Mouse (Mus musculus) cortical plate, adult 2 months (tissue): ENCODE results near the gene Gprc5b. TPM values are rescaled to one million over a fixed set of nuclear protein-coding genes. Genes with fewer than 3 reads are reported as not detected.

Source experiments
- H3K27ac ChIP-seq: fragments of 200-500 bp; 2 replicates; pipeline ENCODE4 v1.5.1; 2012; ENCODE audit warnings: low read length, control low read depth, inconsistent platforms; ENCODE audit not compliant: insufficient read depth
- H3K4me1 ChIP-seq: fragments of 200-500 bp; 2 replicates; pipeline ENCODE4 v1.6.1; 2011; ENCODE audit warnings: low read length; ENCODE audit not compliant: control insufficient read depth, insufficient read depth
- H3K4me3 ChIP-seq: fragments of 200-500 bp; 2 replicates; pipeline ENCODE4 v1.5.1; 2011; ENCODE audit warnings: mild to moderate bottlenecking, low read length, control low read depth; ENCODE audit not compliant: insufficient read depth
- CTCF ChIP-seq: fragments of 200-500 bp; IDR thresholded peaks from 2 replicates; pipeline ENCODE4 v1.5.1; 2011; ENCODE audit warnings: mild to moderate bottlenecking, control low read depth, low read length; ENCODE audit not compliant: insufficient read depth; ENCODE audit errors: extremely low read depth
- POLR2A ChIP-seq: fragments of 200-500 bp; IDR thresholded peaks from 2 replicates; pipeline ENCODE4 v1.6.1; 2011; ENCODE audit warnings: mild to moderate bottlenecking, low read length, control low read depth; ENCODE audit not compliant: insufficient read depth; ENCODE audit errors: extremely low read depth
- polyA plus RNA-seq: library from polyadenylated mRNA; depleted of rRNA; stranded (reverse); fragments of >200 nt; gene quantifications from 2 replicates; pipeline ENCODE4 v1.2.3, GENCODE M21; 2012

Gene Gprc5b
- polyA plus RNA-seq, 1 experiment, result 141 TPM

DNA sequence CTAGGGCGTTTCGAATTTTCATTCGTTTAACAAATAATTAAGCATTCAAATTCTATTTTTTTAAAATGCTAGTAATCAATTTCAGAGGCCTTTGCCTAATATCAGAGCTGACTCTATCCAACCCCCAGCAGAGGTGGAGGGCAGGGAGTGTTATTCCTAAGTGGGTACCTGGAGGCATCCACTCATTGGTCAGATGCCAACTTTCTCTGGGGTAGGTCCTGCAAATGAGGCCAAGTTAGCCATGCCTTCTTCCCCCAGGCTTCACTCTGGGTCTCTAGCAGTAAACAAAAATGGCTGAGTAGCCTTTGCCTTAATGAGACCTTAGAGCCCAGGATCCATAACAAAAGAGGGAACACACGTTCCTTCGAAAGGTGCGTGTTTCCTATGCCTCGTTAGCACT is 15.9 kb downstream of the Gprc5b start:
- H3K4me1 ChIP-seq, result no peaks in the 10 kb centered on the region; the same call in 1 of the 2 replicates
- TF ChIP-seq CTCF, result no peak
- no peak for TF ChIP-seq POLR2A
- no peak overlapping the region for H3K27ac ChIP-seq
- H3K4me3 ChIP-seq, result no peak overlapping the region

DNA sequence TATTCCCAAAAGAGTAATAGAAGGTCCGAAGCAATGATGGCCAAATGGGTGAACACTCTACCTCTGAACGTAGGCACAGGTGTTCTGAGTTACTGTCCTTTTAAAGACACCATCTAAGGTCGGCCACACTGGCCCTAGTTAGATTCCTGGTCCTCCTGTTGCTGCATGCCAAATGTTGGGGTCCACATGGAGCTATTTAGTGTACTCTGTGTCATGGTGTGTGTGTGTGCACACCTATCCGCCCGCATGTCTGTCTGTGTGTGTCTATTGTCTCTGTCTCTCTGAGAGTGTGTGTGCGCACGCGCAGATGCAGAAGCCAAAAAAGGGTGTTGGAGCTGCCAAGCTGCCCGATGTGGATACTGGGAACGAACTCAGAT is 17.9 kb downstream of the Gprc5b start:
- TF ChIP-seq CTCF, result no peak
- TF ChIP-seq POLR2A, result no peak
- no peaks in the 10 kb centered on the region; the same call in 1 of the 2 replicates for H3K4me1 ChIP-seq
- H3K27ac ChIP-seq, result peak overlapping the region; percentile 90
- H3K4me3 ChIP-seq, result no peak overlapping the region

GRCm38 (mm10) chr7:118976414-118977166 is 18.4 kb downstream of the Gprc5b start:
- no peak overlapping the region; the same call in 1 of the 2 replicates for H3K4me3 ChIP-seq

GRCm38 (mm10) chr7:118975837-118976236 is 19.2 kb downstream of the Gprc5b start:
- Histone ChIP-seq H3K27ac (peak overlapping the region; percentile 52), H3K4me3 (no peak overlapping the region), H3K4me1 (no peaks in the 10 kb centered on the region; the same call in 1 of the 2 replicates)
- TF ChIP-seq POLR2A, result no peak

More at GRCm38 (mm10) chr7:118976414-118977166, 18.4 kb downstream of the Gprc5b start:
- Histone ChIP-seq H3K27ac (peak overlapping the region; percentile 90), H3K4me1 (no peaks in the 10 kb centered on the region; the same call in 1 of the 2 replicates)
- TF ChIP-seq POLR2A, result no peak
- no peak for TF ChIP-seq CTCF

DNA sequence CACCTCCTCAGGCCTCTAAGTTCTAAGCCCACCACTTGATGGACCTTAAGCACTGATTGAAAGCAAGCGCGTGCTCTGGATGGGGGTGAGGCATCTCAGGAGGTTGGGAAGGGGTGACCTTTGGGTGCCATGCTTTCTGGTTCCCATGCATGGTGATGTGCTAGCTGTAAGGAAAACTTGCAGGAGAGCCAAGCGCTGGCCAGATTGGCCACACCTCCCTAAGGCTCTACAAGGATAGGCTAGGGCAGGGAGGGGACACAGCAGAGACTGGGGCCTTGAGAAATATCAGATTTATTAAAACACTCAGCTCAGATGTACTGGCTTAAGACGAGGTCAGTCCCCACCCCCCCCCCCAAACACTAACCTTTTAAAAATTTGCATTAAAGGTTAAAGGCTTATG is 21.6 kb downstream of the Gprc5b start:
- TF ChIP-seq CTCF, result no peak
- no peak for TF ChIP-seq POLR2A
- Histone ChIP-seq H3K27ac (no peak overlapping the region), H3K4me1 (no peaks in the 10 kb centered on the region; the same call in 1 of the 2 replicates), H3K4me3 (no peak overlapping the region)

- no peak overlapping the region for H3K27ac ChIP-seq
- TF ChIP-seq CTCF (no peak), POLR2A (no peak)
- no peak overlapping the region for H3K4me3 ChIP-seq
- no peaks in the 10 kb centered on the region; the same call in 1 of the 2 replicates for H3K4me1 ChIP-seq
These were observed 22.7 kb downstream of the Gprc5b start for GRCm38 (mm10) chr7:118972306-118972705.

- TF ChIP-seq CTCF, result no peak
- no peak for TF ChIP-seq POLR2A
- Histone ChIP-seq H3K4me1 (no peaks in the 10 kb centered on the region), H3K4me3 (no peak overlapping the region)
These were observed 23.5 kb downstream of the Gprc5b start for GRCm38 (mm10) chr7:118971499-118971898.

DNA sequence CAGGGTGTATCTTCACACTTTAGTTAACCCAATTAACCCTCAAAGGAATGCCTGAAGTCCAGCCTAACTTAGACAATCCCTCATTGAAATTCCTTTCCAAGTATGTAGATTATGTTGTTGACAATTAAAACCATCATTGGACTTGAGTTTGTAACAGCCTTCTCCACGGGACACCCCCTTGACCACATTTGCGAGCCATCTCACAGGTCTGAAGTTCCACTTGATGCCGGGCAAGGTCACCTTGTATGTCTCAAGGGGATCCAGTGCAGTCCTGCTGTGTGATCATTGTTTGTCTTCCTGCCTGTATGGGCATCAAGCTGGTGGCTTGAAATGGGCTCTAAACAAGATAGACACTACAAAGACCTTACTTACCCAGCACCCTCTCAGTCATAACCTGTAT is 26.1 kb downstream of the Gprc5b start:
- TF ChIP-seq CTCF (no peak), POLR2A (no peak)
- peaks cover 3% of the 10 kb centered on the region; the same call in 1 of the 2 replicates for H3K4me1 ChIP-seq

More at GRCm38 (mm10) chr7:118971499-118971898, 23.5 kb downstream of the Gprc5b start:
- H3K27ac ChIP-seq, result no peak overlapping the region

DNA sequence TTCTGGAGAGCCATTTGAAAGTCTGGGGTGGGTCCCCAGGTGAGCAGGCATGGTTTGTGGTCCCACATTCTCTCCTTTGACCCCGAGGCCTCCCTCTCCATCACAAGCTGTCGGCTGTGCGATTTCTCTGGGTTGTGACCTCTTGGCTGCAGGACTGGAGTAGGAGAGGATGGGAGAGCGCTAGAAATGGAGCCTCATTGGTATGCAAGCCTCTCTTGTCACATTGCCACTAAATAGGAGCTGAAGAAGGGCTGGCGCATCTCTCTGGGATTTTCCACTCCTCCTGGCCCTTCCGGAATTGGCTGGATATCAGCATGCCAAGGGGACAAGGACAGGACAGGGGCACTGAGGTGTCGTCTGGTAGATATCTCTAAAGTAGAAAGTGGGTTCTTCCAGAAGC is 29.8 kb downstream of the Gprc5b start:
- H3K27ac ChIP-seq, result no peak overlapping the region
- H3K4me3 ChIP-seq, result no peak overlapping the region
- peaks cover 3% of the 10 kb centered on the region; the same call in 1 of the 2 replicates for H3K4me1 ChIP-seq
- TF ChIP-seq CTCF, result no peak
- no peak for TF ChIP-seq POLR2A

More for the DNA sequence above, 26.1 kb downstream of the Gprc5b start:
- no peak overlapping the region for H3K4me3 ChIP-seq
- H3K27ac ChIP-seq, result no peak overlapping the region

GRCm38 (mm10) chr7:118964777-118965176 is 30.2 kb downstream of the Gprc5b start:
- TF ChIP-seq CTCF (no peak), POLR2A (no peak)
- no peak overlapping the region for H3K4me3 ChIP-seq
- H3K4me1 ChIP-seq, result peaks cover 3% of the 10 kb centered on the region; the same call in 1 of the 2 replicates
- H3K27ac ChIP-seq, result no peak overlapping the region
